Mouse (Mus musculus): Measurements from ENCODE around the gene Glmn.
A peak's percentile ranks its signal among the peaks of the same experiment; 100 is the strongest.

- no peak for TF ChIP-seq POLR2A (IDR thresholded peaks at IDR 0.05; ENCODE audit: low read depth, low read length)
- no peak for TF ChIP-seq CTCF (conservative IDR thresholded peaks at IDR 0.05 in 1 of 2, IDR thresholded peaks at IDR 0.05 in 1 of 2; ENCODE audit: low read depth in 2 of 2, low read length in 2 of 2)
- TF ChIP-seq ETS1 (conservative IDR thresholded peaks at IDR 0.05; ENCODE audit: low read depth, low read length), result no peak
- peak; percentile 31 for TF ChIP-seq MAX (IDR thresholded peaks at IDR 0.05; ENCODE audit: low read length)
- 0 out of 2 replicates have a peak, but pooled peaks have one; percentile 22 for TF ChIP-seq MYC (IDR thresholded peaks at IDR 0.05; ENCODE audit: low read depth, low read length)
- no peak for TF ChIP-seq USF1 (IDR thresholded peaks at IDR 0.05; ENCODE audit: low read depth, low read length)
- no peak for TF ChIP-seq EP300 (IDR thresholded peaks at IDR 0.05; ENCODE audit: low read length)
- no peak for TF ChIP-seq ZC3H11A (IDR thresholded peaks at IDR 0.05; ENCODE audit: low read depth, low read length)
- no peak for TF ChIP-seq POLR2AphosphoS2 (IDR thresholded peaks at IDR 0.05; ENCODE audit: low read depth, low read length)
- TF ChIP-seq MEF2A (IDR thresholded peaks at IDR 0.05; ENCODE audit: borderline replicate concordance, low read depth, low read length), result no peak
- TF ChIP-seq E2F4 (IDR thresholded peaks at IDR 0.05; ENCODE audit: insufficient replicate concordance, low read depth, low read length), result no peak
Observed at GRCm38 (mm10) chr5:107598380-107598779, 692 bp upstream of the Glmn start.

Data from CH12.LX (cell line).